Mouse (Mus musculus): Measurements from ENCODE around the gene Prx.
A peak's percentile ranks its signal among the peaks of the same experiment; 100 is the strongest.
"Not testable (repeated sequence)": the region's sequence is repeated elsewhere in the genome, so short reads cannot be mapped to it uniquely, and the experiment has no call there.

The Prx gene

GRCm38 (mm10) chr7:27486102-27486769 lies 12.9 kb upstream of the Prx start:
- no peak for DNase-seq (ENCODE audit: low spot score)

GRCm38 (mm10) chr7:27486770-27487697 lies 12.1 kb upstream of the Prx start, which contains the start of gene Sertad1:
TSS of gene Sertad1 (plus strand) at chr7:27486910.
- peak; percentile 99 for DNase-seq (ENCODE audit: low spot score)

- DNase-seq (ENCODE audit: low spot score), result no peak
These were observed 11.3 kb upstream of the Prx start for GRCm38 (mm10) chr7:27487740-27488268.

- no peak for DNase-seq (ENCODE audit: low spot score)
These were observed 9.8 kb upstream of the Prx start for GRCm38 (mm10) chr7:27489270-27489869.

GRCm38 (mm10) chr7:27490227-27490542 lies 8.9 kb upstream of the Prx start:
- no peak for DNase-seq (ENCODE audit: low spot score)

- peak; percentile 92 for DNase-seq (ENCODE audit: low spot score)
These were observed 8.4 kb upstream of the Prx start for GRCm38 (mm10) chr7:27490543-27491329.

- DNase-seq (ENCODE audit: low spot score), result no peak
These were observed 7.3 kb upstream of the Prx start for GRCm38 (mm10) chr7:27491856-27492255.

- DNase-seq (ENCODE audit: low spot score), result no peak
These were observed 6.1 kb upstream of the Prx start for GRCm38 (mm10) chr7:27493022-27493421.

GRCm38 (mm10) chr7:27493450-27493849 lies 5.7 kb upstream of the Prx start:
- no peak for DNase-seq (ENCODE audit: low spot score)

GRCm38 (mm10) chr7:27494659-27495367 lies 4.3 kb upstream of the Prx start:
- DNase-seq (ENCODE audit: low spot score), result not testable (repeated sequence)

GRCm38 (mm10) chr7:27501620-27502019 lies 2.5 kb downstream of the Prx start:
- DNase-seq (ENCODE audit: low spot score), result no peak

- no peak for DNase-seq (ENCODE audit: low spot score)
These were observed 7.7 kb downstream of the Prx start for GRCm38 (mm10) chr7:27506765-27507370.

- peak; percentile 98 for DNase-seq (ENCODE audit: low spot score)
These were observed 8.9 kb downstream of the Prx start for GRCm38 (mm10) chr7:27507711-27508647.

- DNase-seq (ENCODE audit: low spot score), result peak; percentile 53
These were observed 9.5 kb downstream of the Prx start for GRCm38 (mm10) chr7:27508648-27509005.

GRCm38 (mm10) chr7:27510809-27511208 lies 11.7 kb downstream of the Prx start:
- no peak for DNase-seq (ENCODE audit: low spot score)

GRCm38 (mm10) chr7:27514961-27515360 lies 15.8 kb downstream of the Prx start:
- DNase-seq (ENCODE audit: low spot score), result no peak

GRCm38 (mm10) chr7:27518314-27518713 lies 19.2 kb downstream of the Prx start:
- DNase-seq (ENCODE audit: low spot score), result no peak

GRCm38 (mm10) chr7:27520104-27520503 lies 21.0 kb downstream of the Prx start:
- no peak for DNase-seq (ENCODE audit: low spot score)

- no peak for DNase-seq (ENCODE audit: low spot score)
These were observed 21.5 kb downstream of the Prx start for GRCm38 (mm10) chr7:27520599-27520998.

GRCm38 (mm10) chr7:27522967-27523366 lies 23.8 kb downstream of the Prx start, which contains the start of gene Hipk4:
TSS of gene Hipk4 (plus strand) at chr7:27523267.
- DNase-seq (ENCODE audit: low spot score), result no peak

Measured in ovary, postnatal 14 days (tissue).